Mouse (Mus musculus): ENCODE measurements around the gene Tmem104. TPM values are rescaled to one million over a fixed set of nuclear protein-coding genes. Genes with fewer than 3 reads are reported as not detected.

Gene Tmem104
- polyA plus RNA-seq (2017; shearing (Covaris generic)), result 15.9 TPM

DNA sequence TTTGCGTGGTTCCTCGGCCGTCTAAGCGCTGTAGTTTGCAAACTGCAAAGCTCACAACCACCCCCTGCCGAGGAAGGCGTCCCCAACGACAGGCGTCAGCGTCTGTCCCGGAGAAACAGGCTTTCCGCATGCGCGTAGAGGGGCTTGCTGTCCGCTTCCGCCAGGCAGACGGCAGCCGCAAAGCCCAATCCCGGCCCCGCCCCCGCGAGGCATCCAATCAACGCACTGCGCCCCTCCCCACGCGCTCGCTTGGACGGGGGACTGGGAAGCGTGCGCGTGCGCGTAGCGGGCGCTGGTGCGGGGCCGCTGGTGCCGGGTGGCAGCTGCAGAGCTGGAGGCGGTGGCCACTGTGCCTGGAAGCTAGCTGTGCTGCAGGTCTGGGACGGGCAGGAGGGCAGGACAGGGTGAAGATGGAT lies at the start of gene Tmem104:
Gene Tmem104 (plus strand): TSS at position 264 of the 416 bp plus-strand sequence.

GRCm38 (mm10) chr11:115162832-115163480 lies 24.3 kb upstream of the Tmem104 start, which contains the start of gene Slc9a3r1:
Gene Slc9a3r1 (plus strand): TSS chr11:115163341.

DNA sequence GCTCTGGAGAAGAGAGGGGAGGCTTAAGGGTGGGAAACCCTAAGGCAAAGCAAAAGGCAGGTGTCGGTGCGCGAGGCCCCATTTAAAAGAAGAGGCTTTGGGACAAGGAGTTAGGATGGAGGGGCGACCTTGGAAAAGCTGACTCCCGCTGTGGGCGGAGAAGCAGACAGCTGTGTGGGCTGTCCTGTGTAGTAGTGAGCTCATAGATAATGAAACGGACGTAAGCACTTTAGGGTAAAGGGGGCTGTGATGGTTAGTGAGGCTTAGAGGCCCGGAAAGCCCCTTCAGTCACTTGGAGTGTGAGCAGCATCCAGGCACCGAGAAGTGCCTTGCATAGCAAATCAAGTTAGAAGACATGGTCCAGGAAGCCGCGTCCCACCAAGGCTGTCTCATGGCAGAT lies 406 bp downstream of the Tmem104 start, which contains the start of gene Nat9:
Gene Nat9 (minus strand): TSS at position 167 of the 400 bp plus-strand sequence.

GRCm38 (mm10) chr11:115267061-115267883 lies 80.0 kb downstream of the Tmem104 start, which contains the start of gene Grin2c:
Gene Grin2c (minus strand): TSS chr11:115267243.

GRCm38 (mm10) chr11:115276780-115277603 lies 89.7 kb downstream of the Tmem104 start, which contains the start of gene Fdxr:
Gene Fdxr (minus strand): TSS chr11:115277050.

Other genes with a start within 250 kb of the Tmem104 start
- gene Cd300c, start 218.3 kb upstream of the Tmem104 start, polyA plus RNA-seq (2017; shearing (Covaris generic)), result not detected
- gene Cd300ld, start 197.6 kb upstream of the Tmem104 start, polyA plus RNA-seq (2017; shearing (Covaris generic)), result not detected
- gene Cd300c2, start 185.6 kb upstream of the Tmem104 start, polyA plus RNA-seq (2017; shearing (Covaris generic)), result 0.42 TPM
- not detected for gene Cd300ld2, start 171.3 kb upstream of the Tmem104 start, polyA plus RNA-seq (2017; shearing (Covaris generic))
- gene Cd300ld4, start 160.5 kb upstream of the Tmem104 start, polyA plus RNA-seq (2017; shearing (Covaris generic)), result not detected
- not detected for gene Cd300ld5, start 149.7 kb upstream of the Tmem104 start, polyA plus RNA-seq (2017; shearing (Covaris generic))
- not detected for gene Cd300ld3, start 139.1 kb upstream of the Tmem104 start, polyA plus RNA-seq (2017; shearing (Covaris generic))
- gene Cd300e, start 125.3 kb upstream of the Tmem104 start, polyA plus RNA-seq (2017; shearing (Covaris generic)), result 0.19 TPM
- 206 TPM for gene Rab37, start 96.1 kb upstream of the Tmem104 start, polyA plus RNA-seq (2017; shearing (Covaris generic))
- gene Cd300lf, start 53.5 kb upstream of the Tmem104 start, polyA plus RNA-seq (2017; shearing (Covaris generic)), result 1.1 TPM
- 474 TPM for gene Slc9a3r1, start 24.1 kb upstream of the Tmem104 start, polyA plus RNA-seq (2017; shearing (Covaris generic))
- 11.9 TPM for gene Nat9, start 372 bp downstream of the Tmem104 start, polyA plus RNA-seq (2017; shearing (Covaris generic))
- not detected for gene Grin2c, start 79.8 kb downstream of the Tmem104 start, polyA plus RNA-seq (2017; shearing (Covaris generic))
- 31.7 TPM for gene Fdxr, start 89.6 kb downstream of the Tmem104 start, polyA plus RNA-seq (2017; shearing (Covaris generic))
- 0.96 TPM for gene Fads6, start 110.2 kb downstream of the Tmem104 start, polyA plus RNA-seq (2017; shearing (Covaris generic))
- not detected for gene Otop2, start 119.7 kb downstream of the Tmem104 start, polyA plus RNA-seq (2017; shearing (Covaris generic))
- gene Ush1g, start 134.6 kb downstream of the Tmem104 start, polyA plus RNA-seq (2017; shearing (Covaris generic)), result not detected
- not detected for gene Otop3, start 147.2 kb downstream of the Tmem104 start, polyA plus RNA-seq (2017; shearing (Covaris generic))
- gene Hid1, start 180.3 kb downstream of the Tmem104 start, polyA plus RNA-seq (2017; shearing (Covaris generic)), result 7.6 TPM
- gene Cdr2l, start 194.4 kb downstream of the Tmem104 start, polyA plus RNA-seq (2017; shearing (Covaris generic)), result 0.12 TPM
- 153 TPM for gene Mrpl58, start 216.3 kb downstream of the Tmem104 start, polyA plus RNA-seq (2017; shearing (Covaris generic))
- gene Atp5h, start 232.5 kb downstream of the Tmem104 start, polyA plus RNA-seq (2017; shearing (Covaris generic)), result 651 TPM
- gene Kctd2, start 232.6 kb downstream of the Tmem104 start, polyA plus RNA-seq (2017; shearing (Covaris generic)), result 81.2 TPM